Mouse (Mus musculus) MN1 (cell line): ENCODE results near the gene Dus4l.
"Not testable (repeated sequence)": the region's sequence is repeated elsewhere in the genome, so short reads cannot be mapped to it uniquely, and the experiment has no call there.

Source experiments
- DNase-seq: peaks from one replicate; pipeline ENCODE4 v3.0.0-alpha.2; 2016; ENCODE audit warnings: low spot score

The Dus4l gene

DNA sequence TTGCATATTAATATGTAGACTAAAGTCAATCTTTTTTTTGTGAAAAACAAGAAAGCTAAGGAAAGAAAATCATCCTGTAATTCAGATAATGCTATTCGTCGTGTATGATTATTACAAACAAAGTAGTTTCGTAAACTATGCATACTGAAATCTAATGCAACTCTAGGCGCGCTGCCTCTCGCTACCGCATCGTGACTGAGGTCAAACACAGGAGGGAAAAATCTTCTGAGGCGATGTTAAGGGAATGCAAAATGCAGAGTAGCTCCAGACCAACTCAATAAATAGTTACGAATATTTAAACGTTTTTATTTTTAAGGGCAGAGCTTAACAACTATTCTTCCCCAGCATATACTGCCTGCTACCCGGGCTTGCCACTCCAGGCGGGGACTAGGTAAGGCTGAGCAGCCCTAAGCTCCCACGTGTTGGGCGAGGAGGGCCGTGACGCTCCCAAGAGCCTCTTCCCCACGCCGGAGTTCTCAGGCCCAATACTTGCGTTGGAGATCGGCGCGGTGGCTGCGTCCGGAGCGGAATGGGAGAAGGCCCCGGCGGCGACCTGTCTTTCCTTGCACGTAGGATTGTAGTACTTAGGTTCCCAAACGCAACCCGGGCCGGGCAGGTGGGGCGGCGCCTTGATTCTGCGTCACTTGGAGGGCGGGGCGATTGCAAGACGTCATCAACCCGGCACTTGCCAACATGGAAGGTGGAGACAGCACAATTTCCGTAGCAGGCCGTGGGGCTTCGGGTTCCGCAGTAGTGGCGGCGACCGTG, at the start of gene Dus4l, which contains the start of gene Cog5:
Gene Dus4l, minus strand, starts transcription at position 630 of the 768 bp plus-strand sequence.
Gene Cog5, plus strand, starts transcription at position 673 of the 768 bp plus-strand sequence.
- peak; percentile 94 for DNase-seq

GRCm38 (mm10) chr12:31703904-31704303, 49.3 kb upstream of the Dus4l start:
- DNase-seq: no peak

DNA sequence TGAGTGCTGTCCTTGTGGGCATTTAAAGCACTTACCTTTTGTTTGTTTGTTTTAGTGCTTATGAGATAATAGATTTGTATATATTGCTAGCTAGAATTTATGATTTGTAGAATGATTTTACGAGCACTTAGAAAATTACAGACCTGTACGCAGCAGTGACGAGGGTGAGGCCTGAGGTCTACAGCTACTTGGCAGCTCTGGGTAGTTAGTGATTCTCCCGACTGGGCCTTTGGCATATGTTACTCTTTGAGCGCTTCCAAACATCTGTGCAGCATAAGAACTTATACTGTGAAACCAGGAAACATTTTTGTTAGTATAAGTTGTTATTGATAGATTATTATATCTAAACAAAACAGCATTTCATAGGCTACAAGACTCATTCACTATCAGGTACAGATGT, 46.8 kb upstream of the Dus4l start:
- DNase-seq: no peak

- no peak for DNase-seq
These were observed 46.2 kb upstream of the Dus4l start for GRCm38 (mm10) chr12:31700623-31701347.

DNA sequence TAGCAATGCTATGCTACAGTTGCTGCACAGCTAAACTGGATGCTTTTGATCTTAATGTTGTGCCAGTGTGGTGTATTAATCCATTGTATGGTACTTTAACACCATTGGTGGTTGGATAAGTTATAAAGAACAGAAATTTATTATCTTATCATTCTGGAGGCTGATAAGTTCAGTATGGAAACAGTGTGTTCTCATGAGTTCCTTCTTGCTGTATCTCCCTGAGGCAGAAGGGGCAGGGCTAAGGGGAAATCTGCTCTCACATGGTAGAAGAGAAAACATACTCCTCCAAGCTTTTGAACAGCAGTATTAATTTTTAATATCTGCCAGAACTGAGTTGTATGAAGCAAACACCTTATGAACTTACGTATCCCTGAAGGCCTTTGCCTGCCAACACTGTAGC, 38.7 kb upstream of the Dus4l start:
- DNase-seq: no peak

- DNase-seq: no peak
These were observed 32.1 kb upstream of the Dus4l start for GRCm38 (mm10) chr12:31686679-31687078.

DNA sequence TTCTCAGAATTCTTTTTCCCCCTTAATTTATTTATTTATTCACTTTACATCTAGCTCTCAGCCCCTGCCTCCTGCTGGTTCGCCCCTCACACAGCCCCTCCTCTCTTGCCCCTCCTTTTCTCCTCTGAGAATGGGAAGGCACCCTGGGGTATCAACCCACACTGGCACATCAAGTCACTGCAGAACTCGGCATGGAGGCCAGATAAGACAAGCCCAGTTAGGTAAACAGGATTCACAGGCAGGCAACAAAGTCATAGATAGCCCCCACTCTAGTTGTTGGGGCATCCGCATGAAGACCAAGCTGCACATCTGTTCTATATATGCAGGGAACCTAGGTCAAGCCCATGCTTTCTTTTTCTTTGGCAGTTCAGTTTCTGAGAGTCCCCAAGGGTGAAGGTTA, 12.6 kb upstream of the Dus4l start:
- no peak for DNase-seq

- no peak for DNase-seq
These were observed 11.4 kb upstream of the Dus4l start for GRCm38 (mm10) chr12:31665999-31666398.

- DNase-seq: no peak
These were observed 2.2 kb upstream of the Dus4l start for GRCm38 (mm10) chr12:31656841-31657240.

DNA sequence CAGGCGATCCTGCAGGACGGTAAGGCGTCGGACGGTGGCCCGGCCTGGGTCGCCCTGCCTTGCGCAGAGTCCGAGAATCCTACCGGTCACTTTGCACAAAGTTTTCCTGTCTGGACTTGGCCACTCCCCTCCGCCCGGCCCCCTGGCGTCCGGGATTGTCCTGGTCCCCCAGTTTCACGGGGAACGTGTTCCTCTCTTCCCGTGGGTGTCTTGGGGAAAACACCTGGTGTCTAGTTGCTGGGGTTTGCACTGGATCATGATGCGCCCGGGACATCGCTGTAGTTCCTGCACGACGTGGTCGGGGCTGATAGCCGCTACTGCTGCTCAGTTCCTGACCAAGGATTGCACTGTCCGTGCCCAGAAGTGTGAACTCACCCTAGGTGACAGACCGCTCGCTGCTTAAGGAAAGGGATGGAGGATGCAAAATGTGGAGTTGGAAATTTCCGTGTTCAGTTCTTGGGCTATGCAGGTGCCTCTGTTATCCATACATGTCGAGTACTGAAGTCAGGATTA, 395 bp upstream of the Dus4l start:
- no peak for DNase-seq

DNA sequence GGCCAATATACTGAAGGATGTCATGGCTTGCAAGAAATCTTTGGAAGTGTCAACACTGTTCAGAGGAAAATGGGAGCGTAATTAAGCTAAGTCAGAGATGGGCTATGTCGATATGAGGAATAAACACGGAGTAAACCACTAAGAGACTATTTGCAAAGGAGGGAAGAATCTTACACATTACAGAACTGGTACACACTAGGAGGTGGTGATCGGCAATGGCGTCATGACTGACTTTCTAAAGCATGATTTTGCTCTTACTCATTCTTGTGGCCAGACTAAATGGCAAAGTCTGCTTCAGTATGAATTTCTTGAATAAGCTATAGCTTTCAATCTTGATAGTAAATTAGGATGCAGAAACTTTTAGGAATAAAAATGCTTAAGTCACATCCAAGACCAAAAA, 1.0 kb downstream of the Dus4l start:
- DNase-seq: no peak

GRCm38 (mm10) chr12:31635240-31635607, 19.4 kb downstream of the Dus4l start:
- DNase-seq: no peak

DNA sequence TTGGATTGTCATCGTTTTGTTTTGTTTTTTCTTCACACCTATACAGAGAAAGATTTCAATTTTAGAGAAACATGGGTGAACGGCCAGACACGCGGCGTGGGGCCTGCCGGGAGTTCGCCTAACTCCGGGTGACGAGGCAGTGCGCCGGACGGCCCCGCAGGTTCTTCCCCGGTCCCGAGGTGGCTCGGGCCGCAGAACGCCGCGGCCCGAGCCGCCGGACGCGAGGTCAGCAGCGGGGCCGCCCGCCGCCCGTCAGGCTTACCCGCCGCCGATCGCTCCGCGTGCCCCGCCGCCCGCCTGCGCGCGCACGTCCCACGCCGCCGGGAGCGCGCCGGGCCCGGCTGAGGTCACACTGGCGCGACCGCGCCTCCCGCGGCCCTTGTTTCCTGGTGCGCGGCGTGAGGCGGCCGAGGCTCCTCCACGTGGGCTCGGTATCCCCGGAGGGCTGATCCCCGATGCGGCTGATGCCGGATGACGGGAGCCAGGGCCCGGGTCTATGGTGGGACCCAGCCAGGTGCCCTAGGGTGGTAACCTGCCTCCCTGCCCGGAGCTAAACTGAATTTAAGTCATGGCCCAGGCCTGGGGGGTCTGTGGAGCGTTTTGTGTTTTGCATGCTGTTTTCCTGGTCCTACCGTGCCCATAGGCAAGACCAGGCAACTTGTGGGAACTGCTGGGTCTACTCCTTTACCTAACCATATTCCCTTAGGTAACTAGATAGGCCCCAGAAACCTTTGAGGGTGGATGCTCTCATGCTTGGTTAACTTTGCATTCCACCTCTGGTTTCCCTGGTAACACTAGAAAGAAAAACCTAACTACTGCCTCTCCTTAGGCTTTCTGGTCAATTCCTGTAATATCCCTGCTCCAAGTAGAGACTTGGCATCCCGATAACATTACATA, 20.0 kb downstream of the Dus4l start, which contains the start of gene Bcap29:
Gene Bcap29, minus strand, starts transcription at position 316 of the 897 bp plus-strand sequence.
- DNase-seq: peak; percentile 91

DNA sequence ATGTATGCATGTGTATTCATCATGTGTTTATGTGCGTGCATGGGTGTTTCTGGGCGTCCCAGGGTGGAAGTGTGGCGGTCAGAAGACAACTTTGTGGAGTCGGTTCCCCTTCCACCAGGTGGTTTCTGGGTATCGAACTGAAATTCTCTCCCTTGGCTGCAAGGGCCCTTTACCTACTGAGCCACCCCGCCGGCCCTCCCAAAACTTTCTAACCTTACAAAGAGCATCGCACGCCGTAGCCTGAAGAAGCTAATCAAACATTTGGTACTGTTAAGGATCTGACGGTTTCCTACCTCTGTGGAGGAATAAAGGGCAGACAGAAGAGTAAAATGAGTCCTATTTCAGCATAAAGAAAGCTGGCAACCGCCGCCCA, 20.7 kb downstream of the Dus4l start:
- DNase-seq: no peak

DNA sequence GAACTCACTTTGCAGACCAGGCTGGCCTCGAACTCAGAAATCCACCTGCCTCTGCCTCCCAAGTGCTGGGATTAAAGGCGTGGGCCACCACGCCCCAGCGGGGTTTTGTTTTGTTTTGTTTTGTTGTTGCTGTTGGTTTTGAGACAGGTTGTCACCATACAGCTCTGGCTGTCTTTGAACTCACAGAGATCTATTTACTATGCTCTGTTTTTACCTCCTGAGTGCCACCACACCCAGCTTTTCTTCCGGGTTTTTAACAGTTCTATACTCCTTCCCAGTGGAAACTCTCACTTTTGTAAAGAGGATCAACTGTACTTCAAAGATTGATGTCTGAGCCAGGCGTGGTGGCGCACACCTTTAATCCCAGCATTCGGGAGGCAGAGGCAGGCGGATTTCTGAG, 26.2 kb downstream of the Dus4l start:
- DNase-seq: not testable (repeated sequence)

- DNase-seq: no peak
These were observed 29.6 kb downstream of the Dus4l start for GRCm38 (mm10) chr12:31625016-31625415.

DNA sequence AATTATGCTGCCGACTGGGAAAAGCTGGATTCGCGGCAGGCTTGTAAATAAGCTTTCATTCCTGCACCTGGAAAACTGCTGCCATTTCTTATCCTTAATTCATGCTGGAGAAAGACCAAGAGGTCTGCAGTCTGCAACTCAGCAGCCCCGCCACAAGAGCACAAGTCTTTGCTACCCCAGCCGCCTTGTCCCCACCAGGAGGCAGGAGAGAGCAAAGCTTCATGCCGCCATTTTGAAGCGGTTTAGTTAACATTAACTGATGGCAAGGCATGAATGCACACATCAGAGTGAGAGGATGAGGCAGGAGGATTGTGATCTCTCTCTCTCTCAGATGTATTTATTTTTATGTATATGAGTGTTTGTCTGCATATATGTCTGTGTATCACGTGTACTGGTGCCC, 34.5 kb downstream of the Dus4l start:
- no peak for DNase-seq

GRCm38 (mm10) chr12:31613353-31613752, 41.3 kb downstream of the Dus4l start:
- DNase-seq: no peak

DNA sequence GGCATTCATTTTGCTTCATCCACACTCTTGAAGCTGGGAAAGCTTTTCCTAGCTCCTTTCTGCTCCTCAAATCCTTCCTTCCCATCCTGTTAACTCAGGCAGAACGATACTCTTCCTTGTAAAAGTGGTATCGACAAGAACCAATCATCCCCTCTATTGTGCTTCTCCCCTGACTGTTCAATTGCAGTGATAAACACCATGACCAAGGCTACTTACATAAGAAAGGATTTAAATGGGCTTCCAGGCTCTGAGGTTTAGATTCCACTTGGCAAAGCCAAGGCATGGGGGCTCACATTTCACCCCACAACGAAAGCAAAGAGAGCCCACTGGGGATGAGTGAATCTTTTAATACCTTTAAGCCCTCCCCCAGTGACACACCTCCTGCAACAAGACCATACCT, 46.5 kb downstream of the Dus4l start:
- no peak for DNase-seq

GRCm38 (mm10) chr12:31604894-31605293, 49.7 kb downstream of the Dus4l start:
- DNase-seq: no peak

GRCm38 (mm10) chr12:31603586-31603985, 51.0 kb downstream of the Dus4l start:
- DNase-seq: no peak

GRCm38 (mm10) chr12:31594296-31594695, 60.3 kb downstream of the Dus4l start:
- no peak for DNase-seq
